Mouse (Mus musculus) kidney, adult 2 months (tissue): ENCODE results near the gene Srbd1. TPM values are rescaled to one million over a fixed set of nuclear protein-coding genes. Genes with fewer than 3 reads are reported as not detected.

Experiments used
- DNase-seq: peaks from one replicate; pipeline ENCODE4 v3.0.0; 2021
- H3K27ac ChIP-seq: fragments of 200-500 bp; 2 replicates; pipeline ENCODE4 v1.5.1; 2012; ENCODE audit warnings: low read depth, low read length, control low read depth, inconsistent platforms; ENCODE audit not compliant: insufficient read depth
- H3K27me3 ChIP-seq: fragments of 200-500 bp; replicated peaks from 2 replicates; pipeline ENCODE4 v1.6.1; 2012; ENCODE audit warnings: mild to moderate bottlenecking, moderate library complexity, low read length, inconsistent platforms; ENCODE audit not compliant: control insufficient read depth, insufficient read depth
- H3K36me3 ChIP-seq: fragments of 200-500 bp; 2 replicates; pipeline ENCODE4 v1.6.1; 2012; ENCODE audit warnings: mild to moderate bottlenecking, moderate library complexity, low read length, inconsistent platforms; ENCODE audit not compliant: control insufficient read depth, insufficient read depth
- H3K4me1 ChIP-seq: fragments of 200-500 bp; 2 replicates; pipeline ENCODE4 v1.6.1; 2011; ENCODE audit warnings: low read length; ENCODE audit not compliant: control insufficient read depth, insufficient read depth
- H3K4me3 ChIP-seq: fragments of 200-500 bp; 2 replicates; pipeline ENCODE4 v1.5.1; 2011; ENCODE audit warnings: mild to moderate bottlenecking, low read depth, low read length, control low read depth; ENCODE audit not compliant: insufficient read depth
- CTCF ChIP-seq: fragments of 200-500 bp; conservative IDR thresholded peaks from 2 replicates; pipeline ENCODE4 v1.5.1; 2011; ENCODE audit warnings: low read depth, mild to moderate bottlenecking, control low read depth, low read length, moderate library complexity, mixed read lengths; ENCODE audit not compliant: insufficient read depth, insufficient read length
- POLR2A ChIP-seq: fragments of 200-500 bp; IDR thresholded peaks from one replicate; pipeline ENCODE4 v1.6.1; 2011; ENCODE audit warnings: low read depth, low read length, control low read depth
- WGBS: fragments of 180-500 bp; shearing (Covaris S2); methylation state at CpG from one replicate; pipeline ENCODE4 v1.1.7; 2018; 5-methylcytosine and 5-hydroxymethylcytosine counted together
- polyA plus RNA-seq: library from polyadenylated mRNA; depleted of rRNA; stranded (reverse); fragments of >200 nt; gene quantifications from 2 replicates; pipeline ENCODE4 v1.2.3, GENCODE M21; 2012

The Srbd1 gene
- polyA plus RNA-seq, 1 experiment, result 3.6 TPM

GRCm38 (mm10) chr17:86175516-86175915 lies 30.5 kb upstream of the Srbd1 start:
- Histone ChIP-seq H3K4me1 (no peaks in the 10 kb centered on the region; the same call in 1 of the 2 replicates), H3K27me3 (no peaks in the 10 kb centered on the region), H3K4me3 (no peak overlapping the region), H3K27ac (no peak overlapping the region), H3K36me3 (no peaks in the 10 kb centered on the region)
- DNase-seq, result no peak
- WGBS, result 80% methylated on average over 9 of the region's 9 CpGs
- TF ChIP-seq POLR2A (no peak), CTCF (no peak)

DNA sequence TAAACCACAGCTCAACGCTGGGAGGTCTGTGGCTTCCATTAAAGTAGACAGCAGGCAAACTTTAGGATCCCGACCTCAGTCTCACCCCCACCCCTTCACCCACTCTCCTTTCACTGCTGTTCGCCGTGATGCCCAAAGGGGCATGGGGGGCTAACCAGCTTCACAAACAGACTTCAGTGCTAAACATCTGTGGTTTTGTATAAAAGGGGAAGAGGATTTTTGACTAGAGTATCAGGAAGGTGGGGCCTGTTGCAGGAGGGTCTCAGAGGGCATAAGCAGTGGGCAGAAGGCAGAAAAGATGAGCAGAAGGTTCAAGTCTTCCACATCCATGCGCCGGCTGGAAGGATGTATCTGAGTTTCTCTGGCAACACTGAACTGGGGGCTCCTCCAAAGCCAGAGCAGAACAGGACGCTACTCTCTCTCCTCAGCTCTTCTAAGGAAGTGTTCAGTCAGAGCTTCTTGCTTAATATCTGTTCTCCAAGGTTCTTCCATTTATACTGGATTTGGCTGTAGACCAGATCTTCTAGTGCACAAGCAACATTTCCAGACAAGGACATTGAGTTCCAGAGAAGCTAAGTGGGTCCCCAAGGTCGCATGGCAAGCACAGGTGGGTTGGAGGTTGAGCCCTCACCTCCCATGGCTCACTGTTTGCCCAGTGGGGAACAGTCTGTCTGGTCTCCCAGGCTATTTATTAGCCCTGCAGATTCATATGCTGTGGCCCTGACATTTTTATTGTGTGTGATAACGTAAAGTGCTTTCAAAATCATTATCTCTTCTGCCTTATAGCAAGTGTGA lies 25.4 kb upstream of the Srbd1 start:
- H3K4me1 ChIP-seq, result peaks cover 6% of the 10 kb centered on the region; the same call in 1 of the 2 replicates
- H3K27me3 ChIP-seq, result no peaks in the 10 kb centered on the region
- TF ChIP-seq CTCF (no peak), POLR2A (no peak)
- no peak overlapping the region for H3K27ac ChIP-seq
- no peak for DNase-seq
- H3K36me3 ChIP-seq, result no peaks in the 10 kb centered on the region
- WGBS, result 72% methylated on average over 9 of the region's 9 CpGs
- H3K4me3 ChIP-seq, result no peak overlapping the region

- peak overlapping the region; percentile 77 for H3K4me3 ChIP-seq
- H3K27ac ChIP-seq, result no peak overlapping the region
- DNase-seq, result no peak
- 16% methylated on average over 6 of the region's 6 CpGs for WGBS
- no peaks in the 10 kb centered on the region for H3K27me3 ChIP-seq
- no peak for TF ChIP-seq CTCF
- no peak for TF ChIP-seq POLR2A
- H3K4me1 ChIP-seq, result peaks cover 7% of the 10 kb centered on the region; the same call in 1 of the 2 replicates
- H3K36me3 ChIP-seq, result no peaks in the 10 kb centered on the region
Measured at GRCm38 (mm10) chr17:86169092-86169491, 24.1 kb upstream of the Srbd1 start.

- no peaks in the 10 kb centered on the region for H3K36me3 ChIP-seq
- H3K4me1 ChIP-seq, result peaks cover 10% of the 10 kb centered on the region; the same call in 1 of the 2 replicates
- no peaks in the 10 kb centered on the region for H3K27me3 ChIP-seq
- no peak overlapping the region for H3K27ac ChIP-seq
- 1% methylated on average over 64 of the region's 64 CpGs for WGBS
- peak; percentile 54 for DNase-seq
- no peak for TF ChIP-seq CTCF
- TF ChIP-seq POLR2A, result no peak
- peak overlapping the region; percentile 77 for H3K4me3 ChIP-seq
Measured at GRCm38 (mm10) chr17:86168231-86168981, 23.4 kb upstream of the Srbd1 start.

- H3K4me3 ChIP-seq, result peak within 1 kb of the TSS; percentile 77
- peak within 1 kb of the TSS; percentile 98 for H3K27ac ChIP-seq
- H3K36me3 ChIP-seq, result no peaks in the 10 kb centered on the region
- H3K27me3 ChIP-seq, result no peaks in the 10 kb centered on the region
- peak; percentile 94 for DNase-seq
- WGBS, result 3% methylated on average over 115 of the region's 115 CpGs
- H3K4me1 ChIP-seq, result peaks cover 10% of the 10 kb centered on the region; the same call in 1 of the 2 replicates
- TF ChIP-seq POLR2A (peak; percentile 23), CTCF (peak; percentile 22; the same call in 1 of the 2 replicates)
Measured at GRCm38 (mm10) chr17:86167320-86168230, 22.6 kb upstream of the Srbd1 start, which contains the start of gene Prkce. Prkce (plus strand) TSS chr17:86167785.

- WGBS, result under 1% methylated on average over 46 of the region's 46 CpGs
- Histone ChIP-seq H3K36me3 (no peaks in the 10 kb centered on the region), H3K27ac (peak overlapping the region; percentile 98), H3K4me3 (peak overlapping the region; percentile 77), H3K27me3 (no peaks in the 10 kb centered on the region), H3K4me1 (peaks cover 10% of the 10 kb centered on the region; the same call in 1 of the 2 replicates)
- peak; percentile 97 for DNase-seq
- TF ChIP-seq POLR2A (no peak), CTCF (no peak)
Measured at GRCm38 (mm10) chr17:86166567-86167319, 21.8 kb upstream of the Srbd1 start.
